Mouse (Mus musculus): Measurements from ENCODE around the gene Bcl9.

DNA sequence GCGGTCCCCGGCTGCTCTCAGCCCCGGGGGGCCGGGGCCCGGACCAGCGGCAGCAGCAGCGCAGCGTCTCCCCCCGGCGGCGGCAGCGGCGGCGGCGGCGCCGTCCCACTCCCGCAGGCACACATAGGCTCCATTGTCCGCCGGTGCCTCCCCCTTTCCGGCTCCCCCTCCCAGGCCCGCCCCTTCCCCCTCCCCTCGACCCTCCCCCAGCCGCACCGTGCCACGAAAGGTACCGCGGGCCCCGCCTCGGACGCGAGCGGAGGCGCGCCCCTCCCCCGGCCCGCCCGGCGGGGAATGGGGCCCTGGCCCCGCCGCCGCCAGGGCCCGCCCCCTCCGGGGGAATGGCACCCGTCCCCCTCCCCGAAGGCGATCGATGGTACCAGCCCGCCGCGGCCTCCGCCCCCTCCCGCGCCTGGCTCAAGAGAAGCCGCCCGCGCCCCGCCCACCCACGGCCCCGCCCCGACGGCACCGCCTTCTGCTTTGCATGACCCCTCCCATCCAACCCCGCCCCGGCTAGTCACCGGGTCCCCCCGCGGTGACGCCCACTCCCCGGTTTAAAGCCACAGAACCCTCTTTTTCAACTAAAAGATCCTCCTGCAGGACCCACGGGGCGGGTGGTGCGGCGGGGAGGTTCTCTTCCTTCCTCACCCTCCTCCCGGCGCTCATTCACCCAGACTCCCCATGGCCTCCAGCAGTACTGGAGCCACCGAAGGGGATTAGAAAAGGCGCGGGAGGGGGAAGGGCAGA lies 70.3 kb downstream of the Bcl9 start:
- peak; percentile 25; the same call in 1 of the 2 replicates for TF ChIP-seq CTCF (IDR thresholded peaks at IDR 0.05; ENCODE audit: low read depth)
- TF ChIP-seq EP300 (optimal IDR thresholded peaks at IDR 0.05), result no peak
